Mouse (Mus musculus) limb, embryonic 14.5 days (tissue): Measurements from ENCODE around the gene Alox12. TPM values are rescaled to one million over a fixed set of nuclear protein-coding genes. Genes with fewer than 3 reads are reported as not detected.

Source experiments
- ATAC-seq: fragments of 200-750 bp; cut with Nextera tagmentation; 2 replicates; pipeline ENCODE4 v1.8.0; 2017; ENCODE audit warnings: low read depth, moderate number of reproducible peaks, moderate TSS enrichment; ENCODE audit not compliant: low FRiP score
- DNase-seq: peaks from one replicate; pipeline ENCODE4 v3.0.0-alpha.2; 2015; ENCODE audit warnings: low spot score
- H3K27ac ChIP-seq: fragments of 300-500 bp; sonication (generic); replicated peaks from 2 replicates; pipeline ENCODE4 v1.5.1; 2014; ENCODE audit warnings: low read depth, mild to moderate bottlenecking, low read length, moderate library complexity, mixed read lengths
- H3K27me3 ChIP-seq: fragments of 300-500 bp; sonication (generic); 2 replicates; pipeline ENCODE4 v1.6.1; 2014; ENCODE audit warnings: low read length, mixed read lengths; ENCODE audit not compliant: control insufficient read depth, insufficient read depth
- H3K36me3 ChIP-seq: fragments of 300-500 bp; sonication (generic); 2 replicates; pipeline ENCODE4 v1.6.1; 2014; ENCODE audit warnings: mild to moderate bottlenecking, low read length, moderate library complexity, mixed read lengths; ENCODE audit not compliant: control insufficient read depth, insufficient read depth
- H3K4me1 ChIP-seq: fragments of 300-500 bp; sonication (generic); 2 replicates; pipeline ENCODE4 v1.6.1; 2014; ENCODE audit warnings: antibody characterized with exemption, low read length, mixed read lengths; ENCODE audit not compliant: control insufficient read depth, insufficient read depth
- H3K4me2 ChIP-seq: fragments of 300-500 bp; sonication (generic); replicated peaks from 2 replicates; pipeline ENCODE4 v1.6.1; 2014; ENCODE audit warnings: low read depth, mild to moderate bottlenecking, low read length, moderate library complexity; ENCODE audit not compliant: severe bottlenecking
- H3K4me3 ChIP-seq: fragments of 300-500 bp; sonication (generic); replicated peaks from 2 replicates; pipeline ENCODE4 v1.5.1; 2014; ENCODE audit warnings: low read length
- H3K9ac ChIP-seq: fragments of 300-500 bp; sonication (generic); 2 replicates; pipeline ENCODE4 v1.6.1; 2014; ENCODE audit warnings: mild to moderate bottlenecking, low read depth, low read length, moderate library complexity; ENCODE audit not compliant: severe bottlenecking
- H3K9me3 ChIP-seq: fragments of 300-500 bp; sonication (generic); 2 replicates; pipeline ENCODE4 v1.6.1; 2016; ENCODE audit warnings: low read length; ENCODE audit not compliant: control insufficient read depth
- POLR2A ChIP-seq: fragments of 200-500 bp; IDR thresholded peaks from 2 replicates; pipeline ENCODE4 v1.8.0; 2012; ENCODE audit warnings: inconsistent platforms, mild to moderate bottlenecking, moderate library complexity, borderline replicate concordance; ENCODE audit not compliant: insufficient read depth, insufficient read length; ENCODE audit errors: extremely low read depth
- WGBS: fragments of 180-500 bp; shearing (Covaris S2); extraction: QIAGEN DNeasy Blood & Tissue Kit; methylation state at CpG from one replicate; pipeline ENCODE4 v1.1.7; 2014; 5-methylcytosine and 5-hydroxymethylcytosine counted together
- polyA plus RNA-seq, 2 experiments: library from polyadenylated mRNA; depleted of rRNA in 1 of 2; stranded (reverse) in 1 of 2; unstranded in 1 of 2; fragments of >200 nt; fragmentation: Nextera tagmentation in 1 of 2; extraction: Ambion mirVana in 1 of 2; gene quantifications; 2 replicates each; pipeline versions ENCODE4 v1.2.1 to v1.2.3; 2012 to 2014

Alox12 gene
- polyA plus RNA-seq, 2 experiments: 7.4 to 11.1 TPM

DNA sequence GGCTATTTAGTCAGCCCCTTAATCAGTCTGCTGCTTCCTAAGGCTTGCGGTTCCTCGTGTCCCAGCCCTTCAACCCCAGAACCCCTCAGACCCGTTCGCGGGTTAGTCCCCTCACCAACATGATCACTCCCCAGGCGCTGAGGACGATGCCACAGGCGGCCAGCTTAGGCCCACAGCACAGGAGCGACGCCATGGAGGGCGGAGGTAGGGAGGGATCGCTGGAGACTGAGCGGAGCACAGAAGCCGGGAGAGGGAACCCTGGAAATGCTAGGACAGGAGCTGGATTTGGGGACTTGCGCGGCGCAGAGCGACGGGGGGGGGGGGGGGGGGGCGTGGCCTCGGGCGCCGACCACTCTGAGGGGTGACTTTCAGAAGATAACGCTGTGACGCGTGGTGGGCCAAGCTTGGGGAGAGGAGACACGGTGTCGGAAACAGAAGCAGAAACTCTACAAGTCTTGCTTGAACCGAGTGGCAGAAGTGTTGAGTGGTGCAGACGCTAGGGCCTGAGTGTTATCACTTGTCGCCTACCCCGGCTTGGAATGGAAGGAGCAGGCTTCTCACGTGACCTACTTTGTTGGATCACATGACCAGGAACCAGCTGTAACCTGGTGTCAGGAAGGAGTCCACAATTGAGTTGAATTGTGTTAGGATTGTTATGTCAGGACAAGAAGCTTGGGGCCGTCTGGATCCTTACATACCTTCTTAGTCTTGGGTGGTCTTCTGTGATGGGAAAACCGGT, 15.4 kb downstream of the Alox12 start, which contains the start of the genes Gm21988 and Rnasek:
Gm21988 (minus strand) TSS at position 290 of the 739 bp plus-strand sequence.
Rnasek (minus strand) TSS at position 302 of the 739 bp plus-strand sequence.
- no peaks in the 10 kb centered on the region for H3K27me3 ChIP-seq
- H3K4me3 ChIP-seq: peak within 1 kb of the TSS; percentile 67
- no peaks in the 10 kb centered on the region for H3K9me3 ChIP-seq
- peak within 1 kb of the TSS; percentile 75 for H3K9ac ChIP-seq
- H3K4me2 ChIP-seq: peak within 1 kb of the TSS; percentile 88
- DNase-seq: peak; percentile 90
- H3K27ac ChIP-seq: peak within 1 kb of the TSS; percentile 74
- H3K4me1 ChIP-seq: peaks cover 20% of the 10 kb centered on the region
- peaks cover 14% of the 10 kb centered on the region for H3K36me3 ChIP-seq
- peak; percentile 60 for ATAC-seq
- under 1% methylated on average over 25 of the region's 35 CpGs for WGBS
- no peak for TF ChIP-seq POLR2A

DNA sequence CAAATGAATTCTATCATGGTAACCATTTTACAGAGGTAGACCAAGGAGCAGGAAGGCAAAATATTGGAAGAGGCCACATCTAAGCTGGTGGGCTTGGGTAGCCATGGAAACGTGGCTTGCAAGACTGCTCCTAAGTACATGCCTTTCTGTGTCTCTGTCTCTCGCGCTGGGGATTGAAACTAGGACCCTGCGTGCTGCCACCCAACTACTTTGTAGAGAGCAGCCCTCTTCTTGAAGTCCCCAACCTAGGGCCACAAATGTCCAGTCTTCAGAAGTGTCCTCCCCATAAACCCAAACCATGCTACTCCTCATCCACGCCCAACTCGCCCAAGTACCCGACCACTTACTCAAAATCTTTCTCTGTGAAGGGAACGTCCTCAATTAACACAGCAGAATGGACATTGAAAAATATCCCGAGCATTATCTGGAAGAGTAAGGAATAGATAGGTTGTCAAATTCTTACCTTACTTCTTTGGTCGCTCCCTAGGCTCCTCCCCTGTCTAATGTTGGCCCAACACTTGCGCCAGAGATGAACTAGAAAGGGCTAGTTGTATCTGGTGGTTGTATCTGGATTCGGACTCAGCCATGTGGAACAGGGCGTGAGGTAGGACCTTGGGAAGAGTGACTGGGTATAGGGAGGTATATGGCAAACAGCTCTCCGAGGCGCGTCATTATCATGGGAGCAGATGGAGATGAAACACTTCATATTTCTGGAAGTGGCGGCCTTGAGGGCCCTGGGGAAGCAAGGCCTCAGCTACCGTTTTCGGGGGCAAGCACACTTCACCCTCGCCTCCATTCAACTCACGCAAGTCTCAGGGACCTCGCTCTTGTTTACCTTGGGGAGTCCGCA, 16.3 kb downstream of the Alox12 start:
- DNase-seq: no peak
- no peaks in the 10 kb centered on the region for H3K27me3 ChIP-seq

DNA sequence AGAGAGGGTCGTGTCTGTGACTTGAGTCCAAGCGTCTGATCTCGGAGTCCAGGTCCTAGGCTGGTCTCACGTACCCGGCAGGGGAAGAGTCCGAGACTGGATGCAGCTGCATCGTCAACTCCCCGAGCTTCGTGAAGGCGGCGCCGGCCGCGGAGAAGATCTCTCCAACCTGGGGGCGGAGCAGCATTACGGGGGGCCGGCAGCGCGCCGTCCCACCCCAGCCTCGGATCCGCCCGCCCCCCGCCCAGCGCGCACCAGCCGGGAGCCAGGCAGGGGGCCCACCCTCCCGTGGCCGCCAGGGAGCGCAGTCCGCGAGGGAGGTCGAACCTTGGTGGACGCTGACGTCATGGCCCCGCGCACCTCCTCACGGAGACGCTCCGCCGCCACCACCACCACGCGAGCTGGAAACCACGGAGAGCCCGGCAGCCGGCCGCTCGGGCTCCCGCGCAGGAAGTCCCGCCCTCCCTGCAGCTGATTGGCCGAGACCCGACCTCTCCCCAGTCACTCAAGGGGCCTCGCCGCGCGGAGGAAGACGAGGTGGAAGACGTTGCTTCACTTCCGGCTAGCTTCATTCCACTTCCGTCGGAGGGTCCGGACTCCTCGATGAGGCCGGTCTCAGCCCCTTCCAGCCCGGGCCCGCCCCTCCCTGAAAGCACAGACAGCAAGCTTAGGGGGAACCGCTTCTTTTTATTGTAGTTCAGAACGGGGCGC, 17.5 kb downstream of the Alox12 start, which contains the start of gene 0610010K14Rik:
0610010K14Rik (minus strand) TSS at position 458 of the 711 bp plus-strand sequence.
- no peaks in the 10 kb centered on the region for H3K9me3 ChIP-seq
- H3K36me3 ChIP-seq: peaks cover 21% of the 10 kb centered on the region
- no peaks in the 10 kb centered on the region for H3K27me3 ChIP-seq
- H3K4me3 ChIP-seq: peak within 1 kb of the TSS; percentile 67
- ATAC-seq: peak; percentile 93
- peak within 1 kb of the TSS; percentile 75 for H3K9ac ChIP-seq
- H3K4me2 ChIP-seq: peak within 1 kb of the TSS; percentile 88
- peak; percentile 83; the same call in 1 of the 2 replicates for TF ChIP-seq POLR2A
- peak within 1 kb of the TSS; percentile 82 for H3K27ac ChIP-seq
- WGBS: under 1% methylated on average over 56 of the region's 70 CpGs
- DNase-seq: peak; percentile 95
- peaks cover 31% of the 10 kb centered on the region for H3K4me1 ChIP-seq

More for the DNA sequence above, 16.3 kb downstream of the Alox12 start:
- H3K9ac ChIP-seq: peak overlapping the region; percentile 75
- peak overlapping the region; percentile 67 for H3K4me3 ChIP-seq
- ATAC-seq: no peak
- 14% methylated on average over 23 of the region's 23 CpGs for WGBS
- TF ChIP-seq POLR2A: no peak
- H3K4me2 ChIP-seq: peak overlapping the region; percentile 88
- peaks cover 20% of the 10 kb centered on the region for H3K4me1 ChIP-seq
- H3K9me3 ChIP-seq: no peaks in the 10 kb centered on the region
- H3K27ac ChIP-seq: peak overlapping the region; percentile 74
- peaks cover 21% of the 10 kb centered on the region for H3K36me3 ChIP-seq

DNA sequence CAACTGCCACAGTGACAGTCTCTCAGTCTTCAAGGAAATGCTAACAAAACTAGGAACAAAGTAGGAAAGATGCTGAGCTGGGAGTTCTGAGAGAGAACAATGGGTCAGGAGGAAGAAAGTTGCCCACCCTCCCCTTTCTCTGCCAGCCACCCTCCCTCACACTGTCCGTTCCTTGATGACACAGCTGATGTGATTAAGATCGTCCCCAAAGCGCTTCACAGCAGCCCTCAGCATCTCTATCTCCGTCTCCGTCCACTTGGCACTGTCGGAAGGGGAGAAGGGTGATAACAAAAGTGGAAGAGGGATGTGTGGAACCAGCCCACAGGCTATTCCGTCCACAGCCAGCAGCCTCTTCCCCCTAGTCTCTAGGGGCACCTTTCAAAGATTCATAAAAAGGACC, 18.4 kb downstream of the Alox12 start:
- Histone ChIP-seq H3K4me2 (peak overlapping the region; percentile 88), H3K36me3 (peaks cover 21% of the 10 kb centered on the region), H3K4me3 (peak overlapping the region; percentile 67), H3K9me3 (no peaks in the 10 kb centered on the region), H3K4me1 (peaks cover 31% of the 10 kb centered on the region), H3K27ac (peak overlapping the region; percentile 82; the same call in 1 of the 2 replicates), H3K9ac (peak overlapping the region; percentile 75), H3K27me3 (no peaks in the 10 kb centered on the region)
- 55% methylated on average over 7 of the region's 7 CpGs for WGBS
- no peak for TF ChIP-seq POLR2A
- ATAC-seq: no peak
- DNase-seq: no peak
